Mouse (Mus musculus) left cerebral cortex, adult 11 months (tissue): ENCODE results near the gene Gapdhs.
"Not testable (repeated sequence)": the region's sequence is repeated elsewhere in the genome, so short reads cannot be mapped to it uniquely, and the experiment has no call there.

Experiments
- DNase-seq: peaks from one replicate; pipeline ENCODE4 v3.0.0; 2022; ENCODE audit warnings: low spot score

Gene Gapdhs

GRCm38 (mm10) chr7:30743617-30744016 lies at the start of gene Gapdhs:
Gene Gapdhs (minus strand): TSS chr7:30743681.
- DNase-seq = not testable (repeated sequence)

- no peak for DNase-seq
Observed at GRCm38 (mm10) chr7:30791921-30792320, 48.4 kb upstream of the Gapdhs start.

- no peak for DNase-seq
Observed at GRCm38 (mm10) chr7:30790141-30790540, 46.7 kb upstream of the Gapdhs start.

- DNase-seq = no peak
Observed at GRCm38 (mm10) chr7:30787377-30788022, 44.0 kb upstream of the Gapdhs start, which contains the start of gene Krtdap. Gene Krtdap (plus strand): TSS chr7:30787896.

- DNase-seq = no peak
Observed at GRCm38 (mm10) chr7:30785721-30786546, 42.5 kb upstream of the Gapdhs start.

GRCm38 (mm10) chr7:30785154-30785553 lies 41.7 kb upstream of the Gapdhs start:
- DNase-seq = no peak

GRCm38 (mm10) chr7:30782658-30783057 lies 39.2 kb upstream of the Gapdhs start:
- no peak for DNase-seq

GRCm38 (mm10) chr7:30781792-30782191 lies 38.3 kb upstream of the Gapdhs start:
- no peak for DNase-seq

GRCm38 (mm10) chr7:30777911-30778310 lies 34.4 kb upstream of the Gapdhs start:
- no peak for DNase-seq

GRCm38 (mm10) chr7:30777081-30777579 lies 33.6 kb upstream of the Gapdhs start:
- DNase-seq = no peak

- DNase-seq = no peak
Observed at GRCm38 (mm10) chr7:30776104-30776503, 32.6 kb upstream of the Gapdhs start.

GRCm38 (mm10) chr7:30769236-30769635 lies 25.8 kb upstream of the Gapdhs start:
- DNase-seq = no peak

- DNase-seq = no peak
Observed at GRCm38 (mm10) chr7:30766408-30766807, 22.9 kb upstream of the Gapdhs start.

- no peak for DNase-seq
Observed at GRCm38 (mm10) chr7:30765173-30765572, 21.7 kb upstream of the Gapdhs start.

GRCm38 (mm10) chr7:30763456-30763855 lies 20.0 kb upstream of the Gapdhs start, which contains the start of gene Dmkn:
Gene Dmkn (plus strand): TSS chr7:30763756.
- DNase-seq = no peak

- no peak for DNase-seq
Observed at GRCm38 (mm10) chr7:30761769-30762352, 18.4 kb upstream of the Gapdhs start.

- DNase-seq = no peak
Observed at GRCm38 (mm10) chr7:30758853-30759252, 15.4 kb upstream of the Gapdhs start.

GRCm38 (mm10) chr7:30757001-30757400 lies 13.5 kb upstream of the Gapdhs start:
- DNase-seq = no peak

- no peak for DNase-seq
Observed at GRCm38 (mm10) chr7:30751086-30751669, 7.7 kb upstream of the Gapdhs start, which contains the start of gene Sbsn. Gene Sbsn (plus strand): TSS chr7:30751471.

- DNase-seq = no peak
Observed at GRCm38 (mm10) chr7:30749824-30750606, 6.5 kb upstream of the Gapdhs start.

GRCm38 (mm10) chr7:30747525-30748204 lies 4.2 kb upstream of the Gapdhs start:
- no peak for DNase-seq
